Mouse (Mus musculus): ENCODE measurements around the gene Olfr798.

Gene Olfr798

DNA sequence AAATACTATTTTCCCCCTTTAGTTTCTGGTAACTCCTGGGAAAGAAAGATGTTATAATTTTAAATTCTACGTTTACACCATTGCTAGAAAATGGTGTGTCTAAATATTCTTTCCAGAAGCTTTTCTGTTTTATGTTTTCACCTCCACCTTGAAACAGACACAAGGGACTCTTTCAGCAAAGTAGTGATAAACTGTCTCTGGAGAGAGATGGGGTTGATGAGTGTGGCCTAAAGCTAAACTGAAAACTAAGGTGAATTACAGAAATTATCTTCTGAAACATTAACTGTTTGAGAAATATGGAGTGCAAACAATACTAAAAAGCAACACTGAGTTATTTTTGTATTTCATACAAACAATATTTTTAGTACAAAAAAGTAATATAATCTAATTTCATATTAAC, at the start of gene Olfr798:
TSS of gene Olfr798 (minus strand) at position 101 of the 400 bp plus-strand sequence.
- no peak for DNase-seq

GRCm38 (mm10) chr10:129673765-129674164, 46.0 kb upstream of the Olfr798 start, which contains the start of gene Olfr801:
Olfr801 (minus strand) TSS chr10:129673865.
- no peak for DNase-seq

- no peak for DNase-seq
Observed at GRCm38 (mm10) chr10:129657394-129657793, 29.7 kb upstream of the Olfr798 start, which contains the start of gene Olfr800. Olfr800 (plus strand) TSS chr10:129657694.

DNA sequence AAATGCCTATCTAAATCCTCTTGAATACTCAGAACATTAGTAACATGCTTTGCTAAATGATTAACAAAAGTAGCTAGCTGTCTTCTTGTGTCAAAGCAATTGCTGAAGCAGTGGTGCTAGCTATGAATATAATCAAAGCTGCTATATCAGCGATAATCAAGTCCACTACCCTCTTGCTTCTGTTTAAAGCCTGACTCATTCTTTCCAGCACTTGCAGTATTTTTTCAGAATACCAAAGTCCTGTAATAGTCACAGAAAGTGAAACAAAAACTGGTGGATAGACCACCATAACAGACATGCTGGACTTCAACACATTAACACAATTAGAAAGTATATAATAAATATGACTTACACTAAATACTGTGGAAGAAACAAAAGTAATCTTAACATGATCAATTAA, 24.0 kb upstream of the Olfr798 start:
- no peak for DNase-seq

GRCm38 (mm10) chr10:129637184-129637583, 9.4 kb upstream of the Olfr798 start, which contains the start of gene Olfr799:
Olfr799 (plus strand) TSS chr10:129637484.
- DNase-seq: no peak

- no peak for DNase-seq
Observed at GRCm38 (mm10) chr10:129623251-129623650, 4.5 kb downstream of the Olfr798 start.

- no peak for DNase-seq
Observed at GRCm38 (mm10) chr10:129621724-129622123, 6.0 kb downstream of the Olfr798 start.

DNA sequence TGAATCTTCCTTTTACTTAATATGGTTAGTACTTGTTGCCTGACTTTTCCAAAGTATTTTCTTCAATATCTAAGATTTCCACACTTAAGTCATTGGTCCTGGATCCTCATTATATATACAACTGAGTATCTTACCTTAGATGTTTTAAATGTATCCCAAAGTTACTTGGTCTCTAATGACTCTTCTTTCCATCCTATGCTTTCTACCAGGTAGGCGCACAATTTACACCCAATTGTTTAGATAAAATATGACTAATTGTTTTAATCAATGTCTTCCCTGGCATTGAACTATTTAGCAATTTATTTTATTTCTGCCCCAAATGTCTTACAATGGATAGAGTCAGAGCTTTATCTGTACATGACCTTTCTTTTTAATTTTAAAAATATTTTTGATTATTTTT, 15.3 kb downstream of the Olfr798 start, which contains the start of gene Olfr796:
TSS of gene Olfr796 (minus strand) at position 101 of the 400 bp plus-strand sequence.
- no peak for DNase-seq

DNA sequence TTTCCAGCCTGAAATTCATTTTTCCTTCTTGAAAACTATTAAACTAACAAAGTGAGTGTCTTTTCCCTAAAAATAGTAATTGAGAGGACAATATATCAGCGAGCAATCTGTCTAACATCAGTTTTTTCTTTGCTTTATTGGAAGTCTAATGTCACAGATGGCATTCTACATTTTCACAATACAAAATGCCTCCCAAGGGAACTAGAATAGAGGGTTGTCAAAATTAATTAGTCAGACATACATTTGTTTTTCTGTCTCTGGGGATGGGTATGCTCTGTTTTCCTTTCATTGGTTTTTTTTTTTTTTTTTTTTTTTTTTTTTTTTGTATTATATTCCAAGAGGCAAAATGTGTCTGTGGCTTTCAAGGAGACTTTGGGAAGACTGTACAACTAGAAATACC, 50.7 kb downstream of the Olfr798 start:
- DNase-seq: no peak
